Mouse (Mus musculus): Measurements from ENCODE around the gene Idnk. TPM values are rescaled to one million over a fixed set of nuclear protein-coding genes. Genes with fewer than 3 reads are reported as not detected.

The Idnk gene
- polyA plus RNA-seq, 1 experiment from 2014 or later, result 39.4 TPM

DNA sequence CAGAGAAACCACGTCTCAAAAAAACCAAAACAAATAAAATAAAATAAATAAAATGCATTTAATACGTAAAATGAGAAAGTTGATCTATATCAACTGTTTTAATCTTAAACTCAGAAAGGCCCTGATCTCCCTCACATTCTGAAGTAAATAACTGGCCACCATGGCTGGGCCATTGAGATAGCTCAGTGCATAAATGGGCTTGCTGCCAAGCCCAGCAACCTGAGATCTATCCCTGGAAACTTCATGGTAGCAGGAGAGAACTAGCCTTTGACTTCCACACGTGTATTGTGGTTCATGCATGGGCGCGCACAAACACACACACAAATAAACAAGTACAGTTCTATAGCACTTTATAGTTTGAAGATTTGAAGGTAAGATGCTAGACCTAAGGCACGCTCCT lies 43.9 kb downstream of the Idnk start:
- Histone ChIP-seq H3K4me3 (replicated peaks) (no peak overlapping the region), H3K9me3 (replicated peaks) (no peaks in the 10 kb centered on the region)
- 82% methylated on average over 6 of the region's 6 CpGs for WGBS

GRCm38 (mm10) chr13:58201908-58202307 lies 44.5 kb downstream of the Idnk start:
- Histone ChIP-seq H3K9ac (no peak overlapping the region), H3K4me3 (replicated peaks) (no peak overlapping the region), H3K27me3 (no peaks in the 10 kb centered on the region), H3K9me3 (replicated peaks) (no peaks in the 10 kb centered on the region), H3K27ac (no peak overlapping the region), H3K36me3 (peaks cover 11% of the 10 kb centered on the region), H3K4me2 (no peak overlapping the region), H3K4me1 (0 out of 2 replicates have a peak, but pooled peaks cover 2% of the 10 kb centered on the region)
- no peak for ATAC-seq (replicated peaks; ENCODE audit: low FRiP score)
- 91% methylated on average over 3 of the region's 3 CpGs for WGBS

More for the DNA sequence above, 43.9 kb downstream of the Idnk start:
- H3K27me3 ChIP-seq, result no peaks in the 10 kb centered on the region
- no peak overlapping the region for H3K27ac ChIP-seq
- peaks cover 16% of the 10 kb centered on the region for H3K36me3 ChIP-seq
- H3K4me1 ChIP-seq, result 0 out of 2 replicates have a peak, but pooled peaks cover 2% of the 10 kb centered on the region
- no peak for ATAC-seq (replicated peaks; ENCODE audit: low FRiP score)
- no peak overlapping the region for H3K4me2 ChIP-seq
- no peak overlapping the region for H3K9ac ChIP-seq

DNA sequence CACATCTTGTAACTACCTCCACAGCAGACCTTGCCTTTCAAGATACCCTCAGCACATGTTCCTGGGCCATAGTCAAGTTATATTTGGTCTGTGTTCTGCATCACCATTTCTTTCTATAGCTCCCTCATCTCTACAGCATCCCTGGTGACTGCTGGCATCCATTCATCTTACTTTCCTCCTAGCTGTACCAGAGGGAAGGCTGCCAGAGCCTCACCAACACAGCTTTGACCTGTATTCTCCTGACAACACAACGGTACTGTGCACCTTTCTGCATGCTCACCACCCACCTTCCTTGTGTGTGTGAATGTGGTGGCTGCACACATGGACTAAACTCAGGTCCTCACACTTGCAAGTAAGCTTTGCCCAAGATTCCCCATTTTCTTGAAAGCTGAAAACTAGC lies 45.5 kb downstream of the Idnk start:
- Histone ChIP-seq H3K4me2 (no peak overlapping the region), H3K36me3 (peaks cover 1% of the 10 kb centered on the region), H3K9ac (no peak overlapping the region), H3K4me3 (replicated peaks) (no peak overlapping the region), H3K27me3 (no peaks in the 10 kb centered on the region), H3K27ac (no peak overlapping the region), H3K4me1 (0 out of 2 replicates have a peak, but pooled peaks cover 2% of the 10 kb centered on the region), H3K9me3 (replicated peaks) (no peaks in the 10 kb centered on the region)
- no peak for ATAC-seq (replicated peaks; ENCODE audit: low FRiP score)
- 88% methylated on average over 1 of the region's 1 CpGs for WGBS

GRCm38 (mm10) chr13:58204202-58204601 lies 46.8 kb downstream of the Idnk start:
- H3K9me3 ChIP-seq (replicated peaks), result no peaks in the 10 kb centered on the region
- no peaks in the 10 kb centered on the region for H3K27me3 ChIP-seq
- H3K4me3 ChIP-seq (replicated peaks), result no peak overlapping the region
- H3K9ac ChIP-seq, result no peak overlapping the region
- no peak overlapping the region for H3K4me2 ChIP-seq
- no peak overlapping the region for H3K27ac ChIP-seq
- H3K4me1 ChIP-seq, result 0 out of 2 replicates have a peak, but pooled peaks cover under 1% of the 10 kb centered on the region
- no peak for ATAC-seq (replicated peaks; ENCODE audit: low FRiP score)
- 97% methylated on average over 3 of the region's 3 CpGs for WGBS
- H3K36me3 ChIP-seq, result no peaks in the 10 kb centered on the region

- Histone ChIP-seq H3K27me3 (no peaks in the 10 kb centered on the region), H3K27ac (no peak overlapping the region), H3K4me3 (replicated peaks) (no peak overlapping the region), H3K9me3 (replicated peaks) (no peaks in the 10 kb centered on the region), H3K4me1 (0 out of 2 replicates have a peak, but pooled peaks cover 6% of the 10 kb centered on the region), H3K4me2 (no peak overlapping the region), H3K36me3 (no peaks in the 10 kb centered on the region), H3K9ac (no peak overlapping the region)
- 69% methylated on average over 4 of the region's 4 CpGs for WGBS
- ATAC-seq (replicated peaks; ENCODE audit: low FRiP score), result no peak
Observed at GRCm38 (mm10) chr13:58204986-58205385, 47.5 kb downstream of the Idnk start.

DNA sequence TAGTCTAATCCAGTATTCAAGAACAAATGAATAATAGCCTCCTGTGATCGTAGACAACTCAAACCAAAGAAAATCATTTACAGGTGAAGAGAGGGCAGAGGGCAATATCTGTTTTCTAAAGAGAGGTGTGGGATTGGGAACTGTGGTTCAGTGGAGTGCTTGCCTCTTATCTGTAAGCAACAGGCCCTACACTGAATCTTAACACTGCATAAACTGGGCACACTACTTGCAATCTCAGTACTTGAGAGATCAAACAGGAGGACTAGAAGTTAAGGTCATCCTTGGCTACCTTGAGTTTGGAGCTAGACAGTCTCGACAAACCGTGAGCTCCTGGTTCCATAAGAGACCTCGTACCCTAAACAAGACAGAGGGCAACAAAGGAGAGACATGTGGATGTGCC lies 48.6 kb downstream of the Idnk start:
- WGBS, result 84% methylated on average over 4 of the region's 4 CpGs
- Histone ChIP-seq H3K4me2 (no peak overlapping the region), H3K36me3 (no peaks in the 10 kb centered on the region), H3K9ac (no peak overlapping the region), H3K4me1 (0 out of 2 replicates have a peak, but pooled peaks cover 12% of the 10 kb centered on the region), H3K4me3 (replicated peaks) (no peak overlapping the region), H3K27me3 (no peaks in the 10 kb centered on the region), H3K9me3 (replicated peaks) (no peaks in the 10 kb centered on the region), H3K27ac (no peak overlapping the region)
- no peak for ATAC-seq (replicated peaks; ENCODE audit: low FRiP score)

DNA sequence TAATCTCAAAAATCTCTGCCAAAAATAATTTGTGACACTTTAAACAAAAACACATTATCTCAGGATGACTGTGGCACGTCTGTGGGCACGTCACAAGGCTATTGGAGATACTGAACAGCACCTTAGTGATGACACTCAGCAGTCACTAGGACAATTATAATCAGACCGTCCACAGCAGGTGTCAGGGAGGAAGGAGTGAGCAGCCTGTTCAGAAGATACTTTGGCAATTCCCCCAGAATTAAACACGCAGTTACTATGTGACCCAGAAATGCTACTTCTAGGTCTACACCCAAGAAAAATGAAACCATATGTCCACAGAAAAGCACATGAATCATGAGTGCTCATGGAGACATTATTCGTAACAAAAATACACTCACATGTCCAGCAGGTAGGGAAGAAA lies 53.0 kb downstream of the Idnk start:
- Histone ChIP-seq H3K27ac (no peak overlapping the region), H3K4me1 (peaks cover 32% of the 10 kb centered on the region), H3K27me3 (no peaks in the 10 kb centered on the region), H3K9ac (no peak overlapping the region), H3K9me3 (replicated peaks) (no peaks in the 10 kb centered on the region), H3K4me2 (no peak overlapping the region), H3K4me3 (replicated peaks) (no peak overlapping the region), H3K36me3 (no peaks in the 10 kb centered on the region)
- WGBS, result 82% methylated on average over 5 of the region's 5 CpGs
- no peak for ATAC-seq (replicated peaks; ENCODE audit: low FRiP score)

DNA sequence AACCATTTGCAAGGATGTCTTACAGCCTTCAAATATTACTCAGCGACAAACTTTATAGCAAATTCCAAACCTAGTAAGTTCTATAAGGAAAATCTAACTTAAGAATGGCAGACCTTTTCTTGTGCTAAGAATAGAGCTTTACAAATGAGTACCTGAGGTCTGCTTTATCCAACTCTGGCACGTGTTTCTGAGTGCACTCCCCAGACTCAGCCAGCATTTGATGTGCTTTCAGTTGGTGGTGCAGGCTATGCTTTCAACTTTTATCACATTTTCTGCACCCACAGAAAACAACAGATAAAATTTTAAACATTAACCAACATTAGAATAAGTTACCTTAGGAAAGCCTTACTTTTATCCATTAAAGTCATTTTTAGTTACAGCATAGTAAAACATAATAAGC lies 55.1 kb downstream of the Idnk start:
- WGBS, result 82% methylated on average over 2 of the region's 2 CpGs
- no peaks in the 10 kb centered on the region for H3K9me3 ChIP-seq (replicated peaks)
- H3K27me3 ChIP-seq, result no peaks in the 10 kb centered on the region
- no peak overlapping the region for H3K9ac ChIP-seq
- no peak overlapping the region for H3K27ac ChIP-seq
- H3K4me2 ChIP-seq, result no peak overlapping the region
- no peaks in the 10 kb centered on the region for H3K36me3 ChIP-seq
- peaks cover 37% of the 10 kb centered on the region for H3K4me1 ChIP-seq
- H3K4me3 ChIP-seq (replicated peaks), result no peak overlapping the region
- no peak for ATAC-seq (replicated peaks; ENCODE audit: low FRiP score)

DNA sequence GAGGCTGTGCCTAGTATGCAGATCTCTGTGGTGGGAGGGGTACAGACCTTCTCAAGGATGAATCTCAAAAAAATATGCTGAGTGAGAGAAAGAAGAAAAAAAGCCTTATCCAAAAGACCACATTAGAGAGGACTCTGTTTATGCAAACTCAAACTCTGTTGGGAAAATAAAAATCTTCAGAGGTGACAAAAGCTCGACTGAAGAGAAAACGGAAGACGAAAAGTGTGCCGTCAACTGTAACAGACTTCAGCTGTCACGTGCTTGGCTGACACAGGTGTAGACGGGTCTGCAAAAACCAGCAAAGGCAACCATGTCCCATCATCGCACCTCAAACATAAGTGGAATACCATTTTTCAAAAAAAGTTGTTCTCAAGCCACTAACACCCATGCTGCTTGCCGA lies 56.4 kb downstream of the Idnk start:
- H3K4me2 ChIP-seq, result peak overlapping the region; percentile 70
- no peak for ATAC-seq (replicated peaks; ENCODE audit: low FRiP score)

More for the DNA sequence above, 56.4 kb downstream of the Idnk start:
- Histone ChIP-seq H3K4me3 (replicated peaks) (peak overlapping the region; percentile 98), H3K27me3 (no peaks in the 10 kb centered on the region), H3K4me1 (peaks cover 37% of the 10 kb centered on the region), H3K9ac (0 out of 2 replicates have a peak overlapping the region, but pooled peaks have one; percentile 99), H3K27ac (no peak overlapping the region), H3K9me3 (replicated peaks) (no peaks in the 10 kb centered on the region), H3K36me3 (no peaks in the 10 kb centered on the region)
- WGBS, result 43% methylated on average over 8 of the region's 8 CpGs

Other genes with a start within 250 kb of the Idnk start
- gene Spock1, start 249.3 kb upstream of the Idnk start, polyA plus RNA-seq (2015; fragmentation: Nextera tagmentation; extraction: Ambion mirVana), result 0.73 and 2.0 TPM in 2 replicates
- 6.5 and 7.2 TPM in 2 replicates for gene Klhl3, start 44.1 kb upstream of the Idnk start, polyA plus RNA-seq (2015; fragmentation: Nextera tagmentation; extraction: Ambion mirVana)
- gene Hnrnpa0, start 29.1 kb upstream of the Idnk start, polyA plus RNA-seq (2015; fragmentation: Nextera tagmentation; extraction: Ambion mirVana), result 38.6 and 41.5 TPM in 2 replicates
- gene Ubqln1, start 58.0 kb downstream of the Idnk start, polyA plus RNA-seq (2015; fragmentation: Nextera tagmentation; extraction: Ambion mirVana), result 107 and 112 TPM in 2 replicates
- 28.3 and 29.9 TPM in 2 replicates for gene Gkap1, start 118.0 kb downstream of the Idnk start, polyA plus RNA-seq (2015; fragmentation: Nextera tagmentation; extraction: Ambion mirVana)
- 0.77 and 0.81 TPM in 2 replicates for gene Kif27, start 201.5 kb downstream of the Idnk start, polyA plus RNA-seq (2015; fragmentation: Nextera tagmentation; extraction: Ambion mirVana)
- 28.9 and 29.5 TPM in 2 replicates for gene 2210016F16Rik, start 227.6 kb downstream of the Idnk start, polyA plus RNA-seq (2015; fragmentation: Nextera tagmentation; extraction: Ambion mirVana)
- 26.2 and 27.3 TPM in 2 replicates for gene Rmi1, start 244.6 kb downstream of the Idnk start, polyA plus RNA-seq (2015; fragmentation: Nextera tagmentation; extraction: Ambion mirVana)
- gene Hnrnpk, start 245.7 kb downstream of the Idnk start, polyA plus RNA-seq (2015; fragmentation: Nextera tagmentation; extraction: Ambion mirVana), result 1,666 and 1,742 TPM in 2 replicates